Mouse (Mus musculus) hindbrain, postnatal 0 days (tissue): ENCODE measurements around the gene Mlf2. TPM values are rescaled to one million over a fixed set of nuclear protein-coding genes. Genes with fewer than 3 reads are reported as not detected.
A peak's percentile ranks its signal among the peaks of the same experiment; 100 is the strongest.
"Not testable (repeated sequence)": the region's sequence is repeated elsewhere in the genome, so short reads cannot be mapped to it uniquely, and the experiment has no call there.

ENCODE experiments used
- ATAC-seq: fragments of 200-750 bp; cut with Nextera tagmentation; 2 replicates; pipeline ENCODE4 v1.8.0; 2017; ENCODE audit warnings: mild to moderate bottlenecking, moderate TSS enrichment, moderate library complexity
- DNase-seq: peaks from one replicate; pipeline ENCODE4 v3.0.0-alpha.2; 2015; ENCODE audit warnings: low spot score
- H3K27ac ChIP-seq: fragments of 300-500 bp; sonication (generic); 2 replicates; pipeline ENCODE4 v1.5.1; 2014; ENCODE audit warnings: mild to moderate bottlenecking
- H3K27me3 ChIP-seq: fragments of 300-500 bp; sonication (generic); 2 replicates; pipeline ENCODE4 v1.6.1; 2014; ENCODE audit warnings: low read length, mixed read lengths; ENCODE audit not compliant: insufficient read depth
- H3K36me3 ChIP-seq: fragments of 300-500 bp; sonication (generic); 2 replicates; pipeline ENCODE4 v1.6.1; 2014; ENCODE audit warnings: low read length, mixed read lengths; ENCODE audit not compliant: insufficient read depth
- H3K4me1 ChIP-seq: fragments of 300-500 bp; sonication (generic); 2 replicates; pipeline ENCODE4 v1.6.1; 2014; ENCODE audit warnings: antibody characterized with exemption, low read length, mixed read lengths; ENCODE audit not compliant: insufficient read depth
- H3K4me2 ChIP-seq: fragments of 300-500 bp; sonication (generic); 2 replicates; pipeline ENCODE4 v1.6.1; 2014; ENCODE audit warnings: low read depth, mild to moderate bottlenecking, low read length, moderate library complexity, mixed read lengths
- H3K4me3 ChIP-seq: fragments of 300-500 bp; sonication (generic); 2 replicates; pipeline ENCODE4 v1.5.1; 2014; ENCODE audit warnings: low read length
- H3K9ac ChIP-seq: fragments of 300-500 bp; sonication (generic); replicated peaks from 2 replicates; pipeline ENCODE4 v1.6.1; 2014; ENCODE audit warnings: mild to moderate bottlenecking, low read length, moderate library complexity, mixed read lengths
- H3K9me3 ChIP-seq: fragments of 300-500 bp; sonication (generic); 2 replicates; pipeline ENCODE4 v1.6.1; 2016; ENCODE audit warnings: low read length, mixed read lengths
- CTCF ChIP-seq: IDR thresholded peaks from 2 replicates; pipeline ENCODE4 v1.5.1; 2016; ENCODE audit warnings: antibody characterized with exemption, control low read depth, low read depth
- WGBS: fragments of 180-500 bp; shearing (Covaris S2); extraction: QIAGEN DNeasy Blood & Tissue Kit; methylation state at CpG from one replicate; pipeline ENCODE4 v1.1.7; 2014; 5-methylcytosine and 5-hydroxymethylcytosine counted together
- polyA plus RNA-seq: library from polyadenylated mRNA; unstranded; fragments of >200 nt; fragmentation: Nextera tagmentation; extraction: Ambion mirVana; gene quantifications from 2 replicates; pipeline ENCODE4 v1.2.1, GENCODE M21; 2015
- total RNA-seq: library from RNA; depleted of rRNA; stranded (reverse); fragments of >200 nt; gene quantifications from 2 replicates; pipeline ENCODE4 v1.2.3, GENCODE M21; 2014

Gene Mlf2
- total and polyA plus RNA-seq, 2 experiments from 2014 or later = 628 to 639 TPM

DNA sequence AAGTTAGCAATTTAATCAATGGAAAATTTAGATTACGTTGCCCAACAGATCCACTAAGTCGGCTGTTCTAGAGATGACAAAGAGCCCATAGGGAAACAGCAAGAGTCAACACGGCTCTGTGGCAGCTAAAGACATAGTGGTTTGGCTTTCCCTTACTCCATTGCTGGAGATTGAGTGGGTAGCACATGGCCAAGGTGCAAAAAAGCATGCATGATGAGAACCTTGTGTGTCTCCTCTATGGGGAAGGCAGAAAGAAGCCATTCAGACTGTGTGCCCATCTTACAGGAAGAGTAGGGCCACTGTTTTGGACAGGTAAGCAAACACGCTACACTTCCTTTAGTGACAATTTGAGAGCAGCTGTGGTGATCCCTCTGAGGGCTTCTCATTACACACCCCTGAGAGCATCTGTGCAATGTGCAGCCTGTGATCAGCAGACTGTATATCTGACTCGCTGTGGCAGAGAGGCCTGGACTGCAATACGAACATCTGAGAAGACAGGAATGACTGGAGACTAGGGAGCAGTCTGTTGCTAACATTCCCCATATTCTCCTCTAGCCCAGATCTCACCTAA lies 42.5 kb upstream of the Mlf2 start:
- ATAC-seq (no peak), DNase-seq (no peak)
- Histone ChIP-seq H3K27ac (no peak overlapping the region), H3K9ac (no peak overlapping the region), H3K4me1 (no peaks in the 10 kb centered on the region), H3K36me3 (no peaks in the 10 kb centered on the region), H3K4me3 (no peak overlapping the region), H3K27me3 (no peaks in the 10 kb centered on the region), H3K4me2 (no peak overlapping the region), H3K9me3 (no peaks in the 10 kb centered on the region)
- 88% methylated on average over 6 of the region's 6 CpGs for WGBS
- TF ChIP-seq CTCF = no peak

DNA sequence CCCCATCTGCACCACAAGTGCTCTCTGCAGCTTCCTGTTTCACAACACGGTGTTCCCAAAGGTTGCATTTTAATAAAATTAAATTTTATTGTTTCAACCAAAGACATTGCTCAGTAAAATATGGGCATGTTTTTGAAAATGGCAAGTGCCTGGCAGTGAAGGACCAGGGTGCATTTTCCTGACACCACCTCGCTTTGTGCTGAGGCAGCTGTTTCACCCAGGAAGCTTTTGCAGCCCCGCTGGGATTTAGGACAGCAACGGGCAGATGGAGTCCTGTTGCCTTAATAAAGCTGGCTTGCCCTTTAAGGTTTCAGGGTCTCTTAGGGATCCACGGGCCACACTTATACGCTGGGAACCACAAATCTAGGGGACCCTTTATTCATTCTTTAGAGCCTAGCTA lies 40.2 kb upstream of the Mlf2 start:
- Histone ChIP-seq H3K27ac (no peak overlapping the region), H3K9me3 (no peaks in the 10 kb centered on the region), H3K4me1 (no peaks in the 10 kb centered on the region), H3K9ac (no peak overlapping the region), H3K27me3 (no peaks in the 10 kb centered on the region), H3K4me2 (no peak overlapping the region), H3K36me3 (no peaks in the 10 kb centered on the region), H3K4me3 (no peak overlapping the region)
- ATAC-seq (no peak), DNase-seq (no peak)
- 61% methylated on average over 6 of the region's 6 CpGs for WGBS
- TF ChIP-seq CTCF = no peak

DNA sequence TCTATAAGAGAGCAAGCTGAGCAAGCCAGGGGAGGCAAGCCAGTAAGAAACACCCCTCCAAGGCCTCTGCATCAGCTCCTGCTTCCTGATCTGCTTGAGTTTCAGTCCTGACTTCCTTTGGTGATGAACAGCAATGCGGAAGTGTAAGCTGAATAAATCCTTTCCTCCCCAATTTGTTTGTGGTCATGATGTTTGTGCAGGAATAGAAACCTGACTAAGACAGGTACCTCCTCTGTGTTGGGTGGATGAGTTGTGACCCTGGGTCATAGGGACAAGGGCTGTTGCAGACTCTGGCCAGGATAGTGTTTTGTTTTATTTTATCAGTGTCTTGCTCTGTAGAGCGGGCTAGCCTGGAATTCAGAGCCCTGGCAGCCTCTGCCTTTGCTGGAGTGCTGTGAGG lies 37.1 kb upstream of the Mlf2 start:
- not testable (repeated sequence) for H3K27me3 ChIP-seq, H3K4me1 ChIP-seq, DNase-seq, H3K27ac ChIP-seq, H3K9me3 ChIP-seq, ATAC-seq, H3K4me2 ChIP-seq, H3K9ac ChIP-seq, H3K4me3 ChIP-seq, H3K36me3 ChIP-seq
- 86% methylated on average over 2 of the region's 2 CpGs for WGBS

DNA sequence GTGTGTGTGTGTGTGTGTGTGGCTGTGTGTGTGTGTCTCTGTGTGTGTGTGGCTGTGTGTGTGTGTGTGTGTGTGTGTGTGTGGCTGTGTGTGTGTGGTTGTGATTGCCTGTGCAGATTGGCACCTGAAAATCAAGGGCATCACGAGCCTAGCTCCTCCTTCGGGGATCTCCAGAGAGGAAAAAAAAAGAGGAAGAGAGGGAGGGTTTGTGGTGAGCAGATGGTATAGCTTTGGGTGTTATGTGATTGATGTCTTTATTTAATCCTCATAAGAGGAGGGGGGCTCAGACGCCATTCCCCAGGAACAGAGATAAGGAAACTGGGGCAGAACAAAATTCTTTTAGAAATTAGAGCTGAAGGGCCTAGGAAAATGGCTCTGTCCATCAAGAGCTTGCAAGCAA lies 32.8 kb upstream of the Mlf2 start:
- TF ChIP-seq CTCF = no peak
- no peak overlapping the region for H3K27ac ChIP-seq
- no peak for ATAC-seq
- DNase-seq = peak; percentile 31
- H3K4me3 ChIP-seq = no peak overlapping the region
- no peaks in the 10 kb centered on the region for H3K9me3 ChIP-seq
- H3K27me3 ChIP-seq = no peaks in the 10 kb centered on the region
- no peak overlapping the region for H3K9ac ChIP-seq
- no peaks in the 10 kb centered on the region for H3K36me3 ChIP-seq
- 40% methylated on average over 3 of the region's 3 CpGs for WGBS
- no peak overlapping the region for H3K4me2 ChIP-seq
- 0 out of 2 replicates have a peak, but pooled peaks cover 3% of the 10 kb centered on the region for H3K4me1 ChIP-seq

DNA sequence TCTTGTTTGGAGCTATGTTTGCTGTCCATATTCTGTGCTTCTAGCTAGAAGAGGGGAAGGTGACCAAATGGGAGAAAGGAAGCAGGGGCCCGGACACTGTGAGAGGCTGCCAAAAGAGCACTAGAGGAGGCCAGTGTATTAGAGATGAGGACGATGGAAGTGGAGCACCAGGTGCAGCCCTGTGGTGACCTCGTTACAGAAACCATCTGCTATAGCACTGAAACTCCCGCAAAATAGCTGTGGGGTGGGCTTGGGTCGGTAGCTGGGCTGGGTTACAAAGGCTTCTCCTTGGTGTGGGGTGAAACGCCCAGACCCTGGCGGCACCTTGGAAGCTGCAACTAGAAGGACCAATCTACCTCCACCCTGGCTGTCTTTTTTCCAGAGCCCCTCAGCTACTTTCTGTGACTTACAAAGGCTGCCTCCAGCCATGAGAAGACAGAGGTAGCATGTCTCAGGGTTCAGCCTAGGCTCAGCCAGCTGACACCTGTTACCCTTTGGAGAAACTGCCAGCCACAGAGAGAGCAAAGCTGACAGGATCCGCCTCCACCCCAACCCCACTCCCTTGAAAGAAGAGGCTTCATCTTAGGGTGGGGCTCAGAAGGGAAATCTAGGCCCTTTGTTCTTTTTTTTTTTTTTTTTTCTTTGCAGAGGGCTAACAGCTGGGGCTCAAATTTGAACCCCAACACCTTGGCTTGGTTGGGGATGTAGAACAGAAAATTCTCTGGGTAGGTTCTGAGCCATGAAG lies 31.0 kb upstream of the Mlf2 start:
- no peak overlapping the region for H3K27ac ChIP-seq
- no peak for TF ChIP-seq CTCF
- H3K4me1 ChIP-seq = peaks cover 8% of the 10 kb centered on the region; the same call in 1 of the 2 replicates
- no peaks in the 10 kb centered on the region for H3K36me3 ChIP-seq
- WGBS = 49% methylated on average over 8 of the region's 8 CpGs
- no peak overlapping the region for H3K9ac ChIP-seq
- no peaks in the 10 kb centered on the region for H3K27me3 ChIP-seq
- DNase-seq (no peak), ATAC-seq (no peak)
- H3K4me3 ChIP-seq = no peak overlapping the region
- H3K9me3 ChIP-seq = no peaks in the 10 kb centered on the region
- H3K4me2 ChIP-seq = no peak overlapping the region

DNA sequence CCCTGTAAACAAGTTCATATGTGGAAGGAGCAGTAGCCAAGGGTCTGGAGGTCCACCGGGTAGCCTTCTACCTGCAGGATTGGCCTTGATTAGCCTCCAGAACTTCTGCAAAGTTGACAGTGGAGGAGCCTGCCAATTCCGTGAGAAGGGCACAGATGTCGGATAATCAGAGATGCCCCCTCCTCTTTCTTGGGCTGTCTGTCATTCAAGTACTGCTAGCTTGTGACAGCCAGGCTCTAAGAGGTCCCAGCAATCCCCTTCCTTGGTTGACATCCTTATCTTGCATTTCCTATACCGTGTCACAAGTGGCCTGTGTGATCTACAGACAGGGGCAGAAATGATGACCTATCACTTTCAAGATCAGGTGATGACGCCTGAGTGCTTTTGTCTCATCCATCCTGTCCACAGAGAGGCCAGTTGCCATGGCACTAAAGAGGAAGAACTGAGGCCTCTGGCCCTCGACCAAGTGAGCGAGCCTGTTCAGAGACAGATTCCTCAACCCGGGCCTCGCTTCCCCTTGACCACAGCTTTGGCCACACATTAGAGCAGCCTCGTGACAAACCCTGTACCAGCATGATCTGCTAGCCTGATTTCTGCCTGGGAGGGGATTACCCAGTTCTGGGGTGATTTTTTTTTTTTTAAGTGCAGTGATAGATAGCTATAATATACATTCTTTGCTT lies 30.2 kb upstream of the Mlf2 start:
- Histone ChIP-seq H3K9ac (no peak overlapping the region), H3K27ac (no peak overlapping the region), H3K4me3 (no peak overlapping the region), H3K36me3 (no peaks in the 10 kb centered on the region), H3K4me2 (no peak overlapping the region), H3K9me3 (no peaks in the 10 kb centered on the region), H3K27me3 (no peaks in the 10 kb centered on the region), H3K4me1 (peaks cover 11% of the 10 kb centered on the region; the same call in 1 of the 2 replicates)
- 38% methylated on average over 10 of the region's 10 CpGs for WGBS
- peak; percentile 73 for DNase-seq
- ATAC-seq = no peak
- no peak for TF ChIP-seq CTCF

DNA sequence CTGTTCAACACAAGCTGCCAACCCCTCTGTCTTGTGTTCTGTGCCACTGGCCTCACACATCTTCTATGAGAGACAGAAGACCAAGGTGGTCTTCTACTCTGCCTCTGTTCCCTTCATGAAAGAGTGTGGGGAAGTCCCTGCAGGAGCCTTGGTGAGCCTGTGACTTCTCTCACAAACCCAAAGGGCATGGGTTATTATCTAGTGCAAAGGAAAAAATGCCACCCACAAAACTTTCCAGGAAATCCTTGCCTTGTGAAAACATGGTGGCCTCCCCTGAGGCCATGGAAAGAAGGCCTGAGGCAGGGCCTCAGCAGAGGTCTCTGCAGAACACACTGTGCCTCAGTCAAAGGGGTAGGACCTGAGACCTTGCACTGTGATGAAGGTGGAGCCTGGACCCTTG lies 29.3 kb upstream of the Mlf2 start:
- DNase-seq (no peak), ATAC-seq (no peak)
- Histone ChIP-seq H3K9me3 (no peaks in the 10 kb centered on the region), H3K27ac (no peak overlapping the region), H3K4me3 (no peak overlapping the region), H3K4me2 (no peak overlapping the region), H3K4me1 (peaks cover 11% of the 10 kb centered on the region; the same call in 1 of the 2 replicates), H3K9ac (no peak overlapping the region), H3K27me3 (no peaks in the 10 kb centered on the region), H3K36me3 (no peaks in the 10 kb centered on the region)
- TF ChIP-seq CTCF = no peak
